Mouse (Mus musculus): ENCODE data around the gene Tube1. TPM values are rescaled to one million over a fixed set of nuclear protein-coding genes. Genes with fewer than 3 reads are reported as not detected.

Tube1 gene
- polyA plus RNA-seq (2015; fragmentation: Nextera tagmentation; extraction: Ambion mirVana) = 4.4 and 4.9 TPM in 2 replicates

DNA sequence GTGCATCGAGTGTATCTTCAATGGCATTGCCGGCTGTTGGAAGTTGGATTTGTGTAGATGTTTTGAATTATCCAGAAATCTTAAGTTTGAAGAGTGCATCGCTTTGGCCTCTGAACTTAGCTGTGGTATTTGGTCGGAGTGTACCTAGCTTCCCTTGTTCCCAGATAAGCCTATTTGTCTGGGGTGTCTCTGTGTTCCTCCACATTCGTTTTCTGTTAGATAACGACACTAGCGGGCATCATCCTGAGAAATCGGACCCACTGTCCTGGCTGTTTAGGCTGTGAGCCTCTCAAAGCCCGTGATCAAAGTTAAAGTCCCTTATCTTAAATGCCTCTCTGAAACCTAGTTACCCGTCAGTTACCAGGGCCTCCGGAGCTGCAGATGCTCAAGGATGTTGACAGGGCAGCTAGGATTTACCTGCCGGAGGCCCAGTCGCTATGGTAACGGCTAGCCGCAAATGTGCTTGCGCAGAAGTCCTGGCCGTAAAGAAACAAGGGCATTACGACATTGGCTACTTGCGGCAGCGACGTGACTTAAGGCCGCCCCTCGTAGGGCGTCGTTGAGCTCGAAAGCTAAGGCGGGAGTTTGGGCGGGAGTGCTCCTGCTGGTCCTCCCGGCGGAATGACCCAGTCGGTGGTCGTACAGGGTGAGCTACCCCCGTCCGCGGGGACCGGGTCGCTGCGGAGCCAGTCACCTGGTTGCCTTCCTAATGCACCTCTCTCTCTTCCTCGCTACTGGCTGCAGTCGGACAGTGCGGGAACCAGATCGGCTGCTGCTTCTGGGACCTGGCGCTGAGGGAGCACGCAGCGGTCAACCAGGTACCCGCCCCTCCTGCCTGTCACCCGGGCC, at the start of gene Tube1, which contains the start of gene Fam229b:
TSS of gene Tube1 (plus strand) at position 515 of the 849 bp plus-strand sequence.
TSS of gene Fam229b (minus strand) at position 453 of the 849 bp plus-strand sequence.
- peak; percentile 88 for ATAC-seq (ENCODE audit: insufficient read depth)
- H3K9me3 ChIP-seq (replicated peaks) = no peaks in the 10 kb centered on the region

DNA sequence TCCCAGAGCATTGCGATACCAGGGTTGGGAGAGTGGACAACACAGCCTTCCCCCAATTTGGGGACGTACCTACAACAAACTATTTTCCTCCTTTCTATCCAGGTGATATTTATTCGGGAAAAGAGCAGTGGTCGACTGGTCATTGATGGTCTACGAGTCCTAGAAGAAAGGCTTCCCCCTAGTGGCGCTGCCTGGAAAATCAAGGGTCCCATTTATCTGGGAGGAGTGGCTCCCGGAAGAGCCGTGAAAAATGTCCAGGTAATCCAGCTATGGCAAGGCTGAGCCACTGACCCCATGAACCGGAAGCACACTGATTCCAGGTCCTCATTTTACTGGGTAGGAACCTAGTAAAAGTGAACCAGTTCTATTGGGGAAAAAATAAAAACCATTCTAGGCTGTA, 36.8 kb upstream of the Tube1 start:
- ATAC-seq (ENCODE audit: insufficient read depth) = no peak
- no peak overlapping the region for H3K4me2 ChIP-seq
- no peaks in the 10 kb centered on the region for H3K4me1 ChIP-seq (replicated peaks)
- H3K27ac ChIP-seq (replicated peaks) = no peak overlapping the region
- H3K27me3 ChIP-seq = no peaks in the 10 kb centered on the region
- no peak overlapping the region for H3K4me3 ChIP-seq (replicated peaks)
- H3K9ac ChIP-seq = no peak overlapping the region
- H3K36me3 ChIP-seq (replicated peaks) = no peaks in the 10 kb centered on the region
- no peaks in the 10 kb centered on the region for H3K9me3 ChIP-seq (replicated peaks)
- 69% methylated on average over 9 of the region's 9 CpGs for WGBS (ENCODE audit: insufficient replicate concordance)

More for the DNA sequence above, at the start of gene Tube1, which contains the start of gene Fam229b:
- Histone ChIP-seq H3K4me1 (replicated peaks) (peaks cover 16% of the 10 kb centered on the region; the same call in 1 of the 2 replicates), H3K27me3 (no peaks in the 10 kb centered on the region), H3K4me3 (replicated peaks) (peak within 1 kb of the TSS; percentile 72), H3K4me2 (peak within 1 kb of the TSS; percentile 83), H3K27ac (replicated peaks) (peak within 1 kb of the TSS; percentile 59), H3K9ac (peak within 1 kb of the TSS; percentile 72), H3K36me3 (replicated peaks) (peaks cover 4% of the 10 kb centered on the region; the same call in 1 of the 2 replicates)
- 4% methylated on average over 47 of the region's 47 CpGs for WGBS (ENCODE audit: insufficient replicate concordance)

DNA sequence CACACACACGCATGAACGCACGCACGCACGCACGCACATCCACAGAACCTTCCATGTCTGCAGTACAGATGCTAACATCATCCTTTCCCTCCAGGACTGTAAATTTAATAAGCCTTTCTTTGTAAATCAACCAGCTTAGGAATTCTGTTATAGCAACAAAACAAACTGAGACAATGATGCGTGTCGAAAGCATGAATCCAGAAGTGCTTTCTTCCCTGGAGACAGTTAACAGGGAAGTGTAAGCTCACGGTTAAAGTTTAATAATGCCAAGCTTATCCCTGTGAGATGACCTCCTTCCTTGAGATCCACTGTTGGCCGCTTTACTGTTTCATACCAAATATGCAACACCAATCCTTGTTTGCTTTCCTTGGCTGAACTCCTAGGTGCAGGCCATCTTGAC, 35.0 kb upstream of the Tube1 start:
- Histone ChIP-seq H3K9me3 (replicated peaks) (no peaks in the 10 kb centered on the region), H3K4me1 (replicated peaks) (no peaks in the 10 kb centered on the region), H3K36me3 (replicated peaks) (no peaks in the 10 kb centered on the region), H3K4me2 (no peak overlapping the region), H3K27ac (replicated peaks) (no peak overlapping the region), H3K4me3 (replicated peaks) (no peak overlapping the region), H3K27me3 (no peaks in the 10 kb centered on the region), H3K9ac (no peak overlapping the region)
- WGBS (ENCODE audit: insufficient replicate concordance) = 89% methylated on average over 10 of the region's 10 CpGs
- ATAC-seq (ENCODE audit: insufficient read depth) = no peak

DNA sequence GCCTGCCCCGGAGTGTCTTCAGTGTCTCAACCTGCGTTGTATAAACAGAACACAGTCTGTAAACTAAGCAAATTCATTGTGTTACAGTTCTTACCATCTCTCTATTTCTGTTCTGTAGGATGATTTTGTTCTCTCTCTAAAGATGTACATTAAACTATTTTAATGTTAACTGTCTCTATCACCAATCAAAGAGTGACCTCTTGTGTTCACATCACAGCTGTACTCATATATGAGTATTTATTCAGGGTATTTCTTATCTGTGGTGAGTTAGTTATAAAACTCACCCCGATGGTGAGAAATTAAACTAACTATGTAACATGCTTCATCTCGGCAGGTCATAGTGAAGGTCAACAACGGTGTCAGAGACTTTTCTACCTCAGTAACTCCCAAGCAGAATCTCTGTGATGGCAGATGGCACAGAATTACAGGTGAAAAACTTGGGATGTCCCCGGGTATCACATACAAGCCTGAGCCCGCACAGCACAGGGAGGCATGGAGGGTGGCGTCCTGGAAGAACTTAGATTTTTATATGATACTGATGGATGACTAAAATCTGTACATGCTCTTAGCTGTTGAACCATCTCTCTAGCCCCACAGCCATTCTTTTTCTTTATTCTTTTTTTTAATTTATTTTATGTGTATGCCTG, 28.9 kb upstream of the Tube1 start:
- Histone ChIP-seq H3K27ac (replicated peaks) (no peak overlapping the region), H3K36me3 (replicated peaks) (no peaks in the 10 kb centered on the region), H3K9ac (no peak overlapping the region), H3K27me3 (no peaks in the 10 kb centered on the region), H3K4me1 (replicated peaks) (no peaks in the 10 kb centered on the region), H3K4me3 (replicated peaks) (no peak overlapping the region), H3K9me3 (replicated peaks) (no peaks in the 10 kb centered on the region), H3K4me2 (no peak overlapping the region)
- 76% methylated on average over 8 of the region's 8 CpGs for WGBS (ENCODE audit: insufficient replicate concordance)
- ATAC-seq (ENCODE audit: insufficient read depth) = no peak

DNA sequence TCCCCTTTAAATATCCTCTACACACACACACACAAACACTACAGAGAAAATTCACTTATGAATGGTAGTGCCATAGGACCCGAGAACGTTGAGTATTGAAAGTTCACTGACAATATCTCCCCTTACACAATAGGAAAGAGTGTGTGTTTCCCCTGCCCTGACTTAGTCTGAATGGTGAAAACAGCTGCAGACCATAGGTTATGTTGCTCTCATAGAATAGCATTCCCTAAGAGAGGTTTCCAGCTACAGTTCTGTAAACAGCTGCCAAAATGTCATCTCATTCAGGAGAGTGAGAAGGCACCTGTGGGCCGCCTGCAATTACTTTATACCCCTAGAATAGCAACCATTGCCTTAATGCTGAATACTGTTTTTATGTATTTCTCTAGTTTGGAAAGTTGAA, 27.4 kb upstream of the Tube1 start:
- WGBS (ENCODE audit: insufficient replicate concordance) = 51% methylated on average over 3 of the region's 3 CpGs
- Histone ChIP-seq H3K4me1 (replicated peaks) (no peaks in the 10 kb centered on the region), H3K9ac (no peak overlapping the region), H3K4me3 (replicated peaks) (no peak overlapping the region), H3K36me3 (replicated peaks) (no peaks in the 10 kb centered on the region), H3K9me3 (replicated peaks) (no peaks in the 10 kb centered on the region), H3K27ac (replicated peaks) (no peak overlapping the region), H3K4me2 (no peak overlapping the region), H3K27me3 (no peaks in the 10 kb centered on the region)
- no peak for ATAC-seq (ENCODE audit: insufficient read depth)

DNA sequence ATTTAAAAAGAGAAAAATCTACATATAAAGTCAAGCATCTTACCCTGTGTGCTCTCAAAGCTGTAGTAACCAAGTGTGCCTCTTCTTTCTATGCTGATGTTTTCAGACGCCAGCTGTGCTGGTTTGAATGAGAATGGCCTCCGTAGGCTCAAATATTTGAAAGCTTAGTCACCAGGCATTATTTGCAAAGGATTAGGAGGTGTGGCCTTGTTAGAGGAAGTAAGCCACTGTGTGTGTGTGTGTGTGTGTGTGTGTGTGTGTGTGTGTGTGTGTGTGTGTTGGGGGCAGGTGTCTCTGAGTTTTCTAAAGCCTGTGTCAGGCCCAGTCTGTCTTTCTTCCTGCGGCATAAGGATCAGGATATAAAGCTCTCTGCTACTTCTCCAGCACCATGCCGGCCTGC, 26.8 kb upstream of the Tube1 start:
- H3K4me3 ChIP-seq (replicated peaks) = no peak overlapping the region
- no peaks in the 10 kb centered on the region for H3K27me3 ChIP-seq

DNA sequence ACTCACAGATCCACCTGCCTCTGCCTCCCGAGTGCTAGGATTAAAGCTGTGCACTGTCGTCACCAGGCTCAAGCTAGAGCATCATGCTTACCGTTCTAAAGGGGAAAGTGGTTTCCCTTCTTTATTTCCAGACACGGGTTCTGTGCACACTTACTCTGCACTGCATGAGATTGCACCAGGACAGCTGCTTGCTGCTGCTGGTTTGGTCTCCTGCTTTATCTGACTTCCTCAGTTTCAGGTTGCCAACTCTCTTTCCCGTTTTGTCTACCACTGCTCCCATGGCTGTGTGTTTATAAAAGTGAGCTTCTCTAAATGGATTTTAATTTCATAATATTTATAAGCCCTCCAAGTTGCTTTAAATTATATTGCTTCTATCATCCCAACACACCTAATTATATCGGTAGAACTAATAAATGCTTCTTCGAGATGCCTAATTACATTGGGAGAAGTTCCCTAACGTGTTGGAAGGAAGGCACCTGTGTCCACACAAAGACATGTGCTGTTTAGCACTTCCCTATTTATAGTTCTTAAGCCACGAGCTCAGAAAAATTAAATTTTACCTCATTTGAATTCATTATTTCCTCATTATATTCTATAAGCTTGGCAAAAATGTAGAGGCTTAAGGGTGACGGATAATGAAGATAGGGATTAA, 24.8 kb upstream of the Tube1 start:
- H3K9ac ChIP-seq = no peak overlapping the region
- no peaks in the 10 kb centered on the region for H3K4me1 ChIP-seq (replicated peaks)
- no peak overlapping the region for H3K4me2 ChIP-seq
- ATAC-seq (ENCODE audit: insufficient read depth) = no peak
- no peaks in the 10 kb centered on the region for H3K36me3 ChIP-seq (replicated peaks)
- H3K27ac ChIP-seq (replicated peaks) = no peak overlapping the region
- no peak overlapping the region for H3K4me3 ChIP-seq (replicated peaks)
- WGBS (ENCODE audit: insufficient replicate concordance) = 32% methylated on average over 10 of the region's 10 CpGs
- no peaks in the 10 kb centered on the region for H3K9me3 ChIP-seq (replicated peaks)
- no peaks in the 10 kb centered on the region for H3K27me3 ChIP-seq

More for the DNA sequence above, 26.8 kb upstream of the Tube1 start:
- no peaks in the 10 kb centered on the region for H3K36me3 ChIP-seq (replicated peaks)
- no peak for ATAC-seq (ENCODE audit: insufficient read depth)
- no peak overlapping the region for H3K4me2 ChIP-seq
- no peak overlapping the region for H3K9ac ChIP-seq
- H3K4me1 ChIP-seq (replicated peaks) = no peaks in the 10 kb centered on the region
- H3K9me3 ChIP-seq (replicated peaks) = no peaks in the 10 kb centered on the region
- no peak overlapping the region for H3K27ac ChIP-seq (replicated peaks)
- WGBS (ENCODE audit: insufficient replicate concordance) = 69% methylated on average over 4 of the region's 4 CpGs

DNA sequence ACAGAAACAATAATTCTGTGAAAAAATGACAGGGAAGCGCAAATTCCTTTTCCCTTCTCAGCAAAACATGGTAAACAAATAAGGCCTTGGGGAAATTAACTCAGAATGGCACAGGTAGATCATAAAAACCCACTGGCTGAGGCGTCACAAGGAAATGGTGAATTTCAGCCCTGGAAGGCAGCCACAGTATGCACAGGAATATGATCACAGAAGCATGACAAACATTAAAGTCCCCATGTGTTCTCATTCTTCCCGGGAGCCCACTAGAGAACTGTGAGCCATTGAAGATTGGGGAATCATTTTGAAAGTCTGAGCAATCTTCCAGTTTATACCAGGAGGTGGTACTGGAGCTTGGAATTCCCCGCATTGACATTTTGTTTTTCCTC, 24.3 kb upstream of the Tube1 start:
- H3K4me2 ChIP-seq = no peak overlapping the region
- no peaks in the 10 kb centered on the region for H3K4me1 ChIP-seq (replicated peaks)
- no peak overlapping the region for H3K27ac ChIP-seq (replicated peaks)
- no peak for ATAC-seq (ENCODE audit: insufficient read depth)
- 56% methylated on average over 4 of the region's 4 CpGs for WGBS (ENCODE audit: insufficient replicate concordance)
- no peak overlapping the region for H3K9ac ChIP-seq
- H3K4me3 ChIP-seq (replicated peaks) = no peak overlapping the region
- no peaks in the 10 kb centered on the region for H3K36me3 ChIP-seq (replicated peaks)
- H3K27me3 ChIP-seq = no peaks in the 10 kb centered on the region
- H3K9me3 ChIP-seq (replicated peaks) = no peaks in the 10 kb centered on the region

DNA sequence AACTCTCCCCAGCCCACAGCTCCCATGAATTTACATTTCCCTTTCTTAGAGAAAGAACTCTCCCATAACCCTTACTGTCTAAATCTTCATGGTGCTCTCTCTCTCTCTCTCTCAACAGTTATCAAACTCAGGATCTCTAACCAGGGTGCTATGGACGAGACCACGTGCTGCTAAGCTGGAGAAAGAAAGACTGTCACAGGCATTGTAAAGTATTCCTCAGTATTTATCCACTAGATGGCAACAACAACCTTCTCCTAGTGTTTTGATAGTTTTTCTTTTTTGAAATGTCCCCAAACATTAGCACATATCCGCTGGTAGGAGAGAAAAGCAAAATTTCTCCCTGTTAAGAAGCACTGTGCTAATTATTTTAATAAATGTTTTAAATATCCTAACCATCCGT, 12.4 kb upstream of the Tube1 start:
- H3K4me3 ChIP-seq (replicated peaks) = no peak overlapping the region
- no peak overlapping the region for H3K9ac ChIP-seq
- WGBS (ENCODE audit: insufficient replicate concordance) = 23% methylated on average over 4 of the region's 4 CpGs
- H3K36me3 ChIP-seq (replicated peaks) = no peaks in the 10 kb centered on the region
- H3K9me3 ChIP-seq (replicated peaks) = no peaks in the 10 kb centered on the region
- H3K27ac ChIP-seq (replicated peaks) = no peak overlapping the region
- H3K27me3 ChIP-seq = no peaks in the 10 kb centered on the region
- H3K4me1 ChIP-seq (replicated peaks) = no peaks in the 10 kb centered on the region
- no peak for ATAC-seq (ENCODE audit: insufficient read depth)
- no peak overlapping the region for H3K4me2 ChIP-seq

DNA sequence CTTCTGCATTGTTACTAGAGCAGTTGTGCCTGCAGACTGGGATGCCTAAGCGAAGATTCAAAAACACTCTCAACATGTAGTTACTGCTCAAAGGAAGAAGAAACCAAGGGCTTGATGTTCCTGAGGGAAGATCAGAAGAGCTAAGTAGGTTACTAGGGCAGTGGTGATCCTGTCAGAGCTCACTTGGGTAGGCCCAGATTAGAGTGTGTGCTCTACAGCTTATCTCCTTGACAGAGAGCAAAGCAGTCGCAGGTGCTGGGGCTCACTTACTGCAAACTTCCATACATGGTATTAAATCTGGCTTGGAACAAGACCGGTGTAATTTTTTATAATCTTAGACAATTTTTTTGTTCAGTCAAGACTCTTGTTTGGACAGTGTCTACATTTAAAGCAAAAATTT, 4.0 kb downstream of the Tube1 start:
- no peak overlapping the region for H3K27ac ChIP-seq (replicated peaks)
- H3K4me2 ChIP-seq = no peak overlapping the region
- no peak overlapping the region for H3K9ac ChIP-seq
- H3K4me1 ChIP-seq (replicated peaks) = peaks cover 25% of the 10 kb centered on the region
- no peak overlapping the region for H3K4me3 ChIP-seq (replicated peaks)
- no peak for ATAC-seq (ENCODE audit: insufficient read depth)
- 75% methylated on average over 3 of the region's 3 CpGs for WGBS (ENCODE audit: insufficient replicate concordance)
- peaks cover 17% of the 10 kb centered on the region for H3K36me3 ChIP-seq (replicated peaks)
- no peaks in the 10 kb centered on the region for H3K27me3 ChIP-seq
- no peaks in the 10 kb centered on the region for H3K9me3 ChIP-seq (replicated peaks)

DNA sequence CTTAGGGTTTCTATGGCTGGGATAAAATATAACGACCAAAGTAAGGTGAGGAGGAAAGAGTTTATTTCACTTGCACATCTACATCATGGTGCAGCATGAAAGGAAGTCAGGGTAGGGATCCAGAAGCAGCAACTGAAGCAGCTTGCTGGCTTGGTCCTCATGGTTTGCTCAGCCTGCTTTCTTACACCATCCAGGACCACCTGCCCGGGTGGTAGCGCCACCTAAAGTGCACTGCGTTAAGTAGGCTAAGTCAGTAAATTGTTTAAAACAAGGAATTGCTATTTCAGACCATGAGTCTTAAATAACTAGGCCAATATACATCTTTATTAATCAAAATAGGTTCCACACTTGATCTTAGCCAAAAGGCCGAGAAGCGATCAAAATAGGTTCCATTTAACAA, 5.0 kb downstream of the Tube1 start:
- H3K9ac ChIP-seq = no peak overlapping the region
- H3K27me3 ChIP-seq = no peaks in the 10 kb centered on the region
- H3K36me3 ChIP-seq (replicated peaks) = peaks cover 23% of the 10 kb centered on the region
- peaks cover 20% of the 10 kb centered on the region for H3K4me1 ChIP-seq (replicated peaks)
- 70% methylated on average over 6 of the region's 6 CpGs for WGBS (ENCODE audit: insufficient replicate concordance)
- H3K4me3 ChIP-seq (replicated peaks) = no peak overlapping the region
- no peak for ATAC-seq (ENCODE audit: insufficient read depth)
- no peaks in the 10 kb centered on the region for H3K9me3 ChIP-seq (replicated peaks)
- no peak overlapping the region for H3K27ac ChIP-seq (replicated peaks)
- H3K4me2 ChIP-seq = no peak overlapping the region
